Mouse (Mus musculus) stomach, postnatal 0 days (tissue): ENCODE measurements at regions not wholly inside any gene's neighbourhood (a gene's known extent, or its start where the extent isn't known, plus 50 kb on each side); places are given as distances from the start of the nearest gene placed in this dataset.

ENCODE experiments used
- CTCF ChIP-seq: IDR thresholded peaks from 2 replicates; pipeline ENCODE4 v1.5.1; 2016; ENCODE audit warnings: antibody characterized with exemption, low read depth, mild to moderate bottlenecking, moderate library complexity
- EP300 ChIP-seq: optimal IDR thresholded peaks from 2 replicates; pipeline ENCODE3; 2016; ENCODE audit warnings: antibody characterized with exemption

DNA sequence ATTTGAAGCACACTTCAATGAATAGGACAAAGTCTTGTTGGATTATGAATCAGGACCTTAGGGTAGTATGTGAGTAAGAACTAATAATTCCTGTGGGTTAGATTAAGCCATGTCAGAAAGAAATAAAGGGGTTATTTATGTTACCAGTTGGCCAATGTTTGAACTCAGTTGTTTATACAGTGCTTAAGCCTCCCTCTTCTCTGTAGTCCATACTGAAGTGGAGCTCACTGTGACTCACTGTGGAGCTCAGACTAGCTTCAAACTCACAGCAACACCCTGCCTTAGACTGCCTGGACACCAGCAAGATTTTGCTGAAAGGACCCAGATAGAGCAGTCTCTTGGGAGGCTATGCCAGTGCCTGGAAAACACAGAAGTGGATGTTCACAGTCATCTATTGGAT is 143.3 kb upstream of the Nhs start:
- no peak for TF ChIP-seq CTCF
- TF ChIP-seq EP300: no peak
